Mouse (Mus musculus) erythroblast, embryonic 14.5 days (primary cell): ENCODE data around the gene Isx. TPM values are rescaled to one million over a fixed set of nuclear protein-coding genes. Genes with fewer than 3 reads are reported as not detected.

Experiments used
- H3K27me3 ChIP-seq: 2 replicates; pipeline ENCODE4 v1.6.1; 2012; ENCODE audit warnings: inconsistent platforms; ENCODE audit not compliant: control insufficient read depth
- H3K36me3 ChIP-seq: 2 replicates; pipeline ENCODE4 v1.6.1; 2012; ENCODE audit warnings: mild to moderate bottlenecking, inconsistent platforms; ENCODE audit not compliant: control insufficient read depth
- H3K4me1 ChIP-seq: 2 replicates; pipeline ENCODE4 v1.6.1; 2012; ENCODE audit warnings: inconsistent platforms; ENCODE audit not compliant: control insufficient read depth
- H3K4me3 ChIP-seq: replicated peaks from 2 replicates; pipeline ENCODE3; 2012; ENCODE audit warnings: moderate library complexity, mild to moderate bottlenecking, inconsistent platforms
- H3K9me3 ChIP-seq: 2 replicates; pipeline ENCODE4 v1.6.1; 2012; ENCODE audit warnings: low read length, inconsistent platforms, mixed read lengths; ENCODE audit not compliant: control insufficient read depth
- GATA1 ChIP-seq: IDR thresholded peaks from 2 replicates; pipeline ENCODE4 v1.6.1; 2012; ENCODE audit warnings: low read length, inconsistent platforms, mixed read lengths
- TAL1 ChIP-seq: IDR thresholded peaks from 3 replicates; pipeline ENCODE4 v1.6.1; 2012; ENCODE audit warnings: low read length, inconsistent platforms, mixed read lengths
- polyA plus RNA-seq: library from polyadenylated mRNA; stranded (reverse); fragments of >175 nt; gene quantifications from 2 replicates; pipeline ENCODE4 v1.2.3, GENCODE M21; 2012

Gene Isx
- polyA plus RNA-seq, result not detected in 2 replicates

DNA sequence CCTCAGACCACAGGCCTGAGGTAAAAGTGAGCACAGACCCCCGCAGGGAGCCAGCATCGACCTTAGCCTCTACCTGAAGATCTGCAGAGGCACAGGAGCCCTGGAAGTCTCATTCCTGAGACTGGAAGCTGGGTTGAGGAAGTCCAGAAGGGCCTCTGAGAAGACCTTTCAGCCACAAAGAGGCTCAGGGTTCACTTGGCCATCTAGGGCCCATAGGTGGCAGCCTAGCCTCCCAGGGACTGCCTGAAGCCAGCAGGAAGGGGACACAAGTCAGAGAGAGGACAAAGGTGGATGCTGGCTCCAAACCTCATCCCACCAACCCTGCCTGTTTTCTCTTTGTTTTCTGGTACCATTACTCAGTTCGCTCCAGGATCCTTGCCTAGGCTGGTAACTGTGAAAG is at the start of gene Isx:
Gene Isx (plus strand): TSS at position 234 of the 400 bp plus-strand sequence.
- TF ChIP-seq TAL1, result no peak
- TF ChIP-seq GATA1, result no peak
- Histone ChIP-seq H3K36me3 (no peaks in the 10 kb centered on the region), H3K9me3 (no peaks in the 10 kb centered on the region), H3K4me1 (no peaks in the 10 kb centered on the region), H3K4me3 (no peak within 1 kb of the TSS), H3K27me3 (no peaks in the 10 kb centered on the region)

DNA sequence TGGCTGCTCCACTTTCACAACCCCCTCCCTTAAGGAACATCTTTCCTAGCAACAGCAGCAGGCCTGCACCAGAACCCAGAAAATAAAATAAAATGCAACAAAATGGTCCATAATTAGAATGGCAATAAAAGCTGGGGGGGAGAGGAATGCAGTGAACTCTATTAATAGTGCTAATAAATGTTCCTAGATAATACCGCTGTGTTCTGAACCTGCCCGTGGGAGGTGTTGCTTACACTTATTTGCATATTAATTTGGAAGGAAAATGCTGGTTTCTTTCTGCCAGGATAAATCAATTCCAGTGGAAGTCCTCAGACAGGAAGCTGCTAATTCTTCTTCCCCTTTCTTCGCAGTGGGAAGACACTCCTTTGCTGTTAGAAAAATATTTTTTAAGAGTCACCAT is 45.3 kb upstream of the Isx start:
- no peaks in the 10 kb centered on the region for H3K36me3 ChIP-seq
- H3K4me3 ChIP-seq, result no peak overlapping the region
- H3K27me3 ChIP-seq, result no peaks in the 10 kb centered on the region
- H3K4me1 ChIP-seq, result no peaks in the 10 kb centered on the region
- TF ChIP-seq TAL1 (no peak), GATA1 (no peak)
- no peaks in the 10 kb centered on the region for H3K9me3 ChIP-seq

DNA sequence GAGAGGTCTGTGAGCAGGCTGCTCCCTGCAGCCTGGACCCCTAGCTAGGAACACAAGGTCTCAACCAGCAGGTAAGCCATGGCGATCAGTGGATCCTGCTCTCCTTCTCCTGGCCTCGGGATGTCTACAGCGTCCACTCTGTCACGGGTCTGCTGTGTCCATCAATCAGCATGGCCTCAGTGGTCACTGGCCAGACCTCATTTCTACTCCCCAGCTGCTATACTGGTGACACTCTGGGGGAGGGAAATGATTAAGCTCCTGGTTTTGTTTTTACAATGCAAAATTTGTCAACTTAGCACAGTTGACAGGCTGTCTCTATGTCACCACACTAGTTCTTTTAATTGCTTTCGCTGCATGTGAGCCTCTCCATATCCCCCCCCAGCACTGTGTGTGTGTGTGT is 41.7 kb upstream of the Isx start:
- H3K36me3 ChIP-seq, result no peaks in the 10 kb centered on the region
- no peaks in the 10 kb centered on the region for H3K4me1 ChIP-seq
- no peak overlapping the region for H3K4me3 ChIP-seq
- no peaks in the 10 kb centered on the region for H3K27me3 ChIP-seq
- TF ChIP-seq TAL1 (no peak), GATA1 (no peak)
- H3K9me3 ChIP-seq, result peaks cover 2% of the 10 kb centered on the region; the same call in 1 of the 2 replicates

DNA sequence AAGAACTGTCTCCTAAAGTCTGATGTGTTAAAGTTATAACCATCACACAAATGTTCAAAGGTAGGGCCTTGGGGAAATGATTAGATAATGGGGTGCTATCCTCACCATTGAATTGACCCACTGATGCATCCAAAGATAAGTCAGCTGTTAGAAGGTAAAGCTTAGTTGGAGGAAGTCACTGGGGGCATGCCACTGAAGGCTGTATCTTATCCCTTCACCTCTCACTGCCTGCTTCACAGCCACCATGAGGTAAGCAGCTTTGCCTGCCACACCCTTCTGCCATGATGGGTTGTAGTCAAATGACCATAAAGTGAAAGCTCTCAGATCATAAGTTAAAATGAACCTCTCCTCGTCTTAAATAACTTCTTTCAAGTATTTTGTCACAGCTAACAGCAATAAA is 38.7 kb upstream of the Isx start:
- Histone ChIP-seq H3K36me3 (no peaks in the 10 kb centered on the region), H3K27me3 (no peaks in the 10 kb centered on the region), H3K4me3 (no peak overlapping the region), H3K4me1 (no peaks in the 10 kb centered on the region), H3K9me3 (peaks cover 2% of the 10 kb centered on the region; the same call in 1 of the 2 replicates)
- TF ChIP-seq TAL1 (no peak), GATA1 (no peak)

DNA sequence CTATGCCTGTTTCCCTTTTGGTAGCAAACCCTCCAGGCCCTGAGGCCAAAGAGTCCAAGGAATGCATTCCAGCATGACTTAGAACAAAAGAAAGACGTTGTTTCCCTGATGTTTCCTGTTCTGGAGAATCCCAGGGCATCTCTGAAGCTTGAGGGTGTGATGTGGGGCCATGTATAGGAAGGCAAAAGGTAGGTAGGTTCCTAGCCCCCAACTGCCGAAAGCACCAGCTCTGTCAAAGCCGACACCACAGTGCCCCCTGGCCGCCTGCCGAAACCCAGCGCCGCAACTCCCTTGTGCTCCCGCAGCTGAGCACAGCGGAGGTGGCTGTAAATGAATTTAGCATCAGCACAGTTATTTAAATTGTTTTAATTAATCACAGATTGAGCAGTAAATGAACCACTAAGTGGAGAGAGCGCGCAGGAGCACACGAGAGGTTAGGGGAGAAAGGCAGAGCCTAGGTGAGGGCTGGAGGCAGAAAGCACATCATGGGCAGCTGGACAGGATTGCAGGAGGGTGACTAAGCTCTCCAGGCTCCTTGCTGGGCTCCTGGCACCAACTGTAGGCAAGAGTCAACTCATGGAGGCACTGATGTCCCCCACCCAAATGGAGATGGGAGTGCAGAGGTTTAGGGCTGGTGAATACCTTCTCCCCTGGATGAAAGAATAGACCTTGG is 25.5 kb upstream of the Isx start:
- TF ChIP-seq TAL1 (no peak), GATA1 (no peak)
- no peaks in the 10 kb centered on the region for H3K4me1 ChIP-seq

DNA sequence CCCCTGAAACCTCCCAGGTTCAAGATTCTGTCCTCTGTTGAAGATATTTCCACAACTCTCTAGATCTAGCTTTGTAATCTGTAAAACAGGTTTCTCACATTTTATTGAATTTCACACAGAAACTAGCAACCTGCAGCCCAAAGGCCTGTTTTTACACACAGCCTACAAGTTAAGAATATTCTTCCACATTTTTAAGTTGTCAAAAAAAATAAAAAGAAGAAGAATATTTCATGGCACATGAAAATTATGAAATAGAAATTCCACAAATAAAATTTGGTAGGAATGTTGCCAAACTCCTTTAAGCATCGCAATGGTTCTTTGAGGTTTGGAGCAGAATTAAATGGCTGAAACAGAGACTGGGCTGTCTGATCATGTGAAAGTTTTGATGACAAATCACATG is 24.3 kb upstream of the Isx start:
- Histone ChIP-seq H3K4me1 (no peaks in the 10 kb centered on the region), H3K4me3 (no peak overlapping the region), H3K27me3 (no peaks in the 10 kb centered on the region), H3K9me3 (no peaks in the 10 kb centered on the region), H3K36me3 (no peaks in the 10 kb centered on the region)
- TF ChIP-seq TAL1 (no peak), GATA1 (no peak)

More for the DNA sequence above, 25.5 kb upstream of the Isx start:
- Histone ChIP-seq H3K4me3 (no peak overlapping the region), H3K36me3 (no peaks in the 10 kb centered on the region), H3K27me3 (no peaks in the 10 kb centered on the region), H3K9me3 (no peaks in the 10 kb centered on the region)

DNA sequence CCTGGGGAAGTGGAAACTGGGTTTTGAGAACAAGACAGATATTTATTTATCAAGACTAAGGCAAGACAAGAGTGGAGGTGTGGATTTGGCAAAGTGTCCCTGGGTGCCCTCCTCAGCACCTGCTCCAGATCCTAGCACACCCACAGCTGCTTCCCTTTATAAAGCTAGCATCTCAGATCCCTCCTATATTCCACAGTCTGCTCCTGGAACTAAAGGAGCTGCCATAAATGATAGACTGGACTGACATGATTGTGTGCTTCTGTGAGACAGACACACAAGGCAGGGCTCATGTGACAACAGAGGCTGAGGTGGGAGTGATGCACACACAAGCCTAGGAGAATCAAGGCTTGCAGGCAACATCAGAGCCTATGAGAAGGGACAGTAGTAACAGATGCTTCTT is 22.0 kb upstream of the Isx start:
- H3K36me3 ChIP-seq, result no peaks in the 10 kb centered on the region
- H3K4me1 ChIP-seq, result no peaks in the 10 kb centered on the region
- H3K27me3 ChIP-seq, result no peaks in the 10 kb centered on the region
- H3K4me3 ChIP-seq, result no peak overlapping the region
- no peaks in the 10 kb centered on the region for H3K9me3 ChIP-seq
- TF ChIP-seq GATA1 (no peak), TAL1 (no peak)

DNA sequence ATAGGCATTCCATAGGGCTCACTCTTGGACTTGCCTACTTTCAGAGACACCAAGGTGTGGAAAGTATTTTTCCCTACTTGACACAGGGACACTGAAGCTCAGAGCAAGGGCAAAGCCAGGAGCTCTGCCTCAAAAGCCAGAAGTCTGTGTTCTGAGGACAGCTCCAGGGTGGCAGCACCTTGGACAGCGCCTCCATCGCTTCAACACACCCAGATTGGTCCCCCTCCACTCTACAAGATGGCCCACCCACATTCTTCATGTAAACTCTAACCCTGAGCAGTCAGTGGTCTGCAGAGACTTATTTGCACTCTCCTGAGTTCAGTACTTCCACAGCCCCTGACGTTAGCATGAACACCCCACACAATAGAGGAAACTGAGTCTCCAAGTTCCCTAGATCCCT is 21.1 kb upstream of the Isx start:
- H3K36me3 ChIP-seq, result no peaks in the 10 kb centered on the region
- H3K9me3 ChIP-seq, result no peaks in the 10 kb centered on the region
- TF ChIP-seq TAL1, result no peak
- no peak for TF ChIP-seq GATA1
- H3K4me3 ChIP-seq, result no peak overlapping the region
- H3K4me1 ChIP-seq, result no peaks in the 10 kb centered on the region
- no peaks in the 10 kb centered on the region for H3K27me3 ChIP-seq

DNA sequence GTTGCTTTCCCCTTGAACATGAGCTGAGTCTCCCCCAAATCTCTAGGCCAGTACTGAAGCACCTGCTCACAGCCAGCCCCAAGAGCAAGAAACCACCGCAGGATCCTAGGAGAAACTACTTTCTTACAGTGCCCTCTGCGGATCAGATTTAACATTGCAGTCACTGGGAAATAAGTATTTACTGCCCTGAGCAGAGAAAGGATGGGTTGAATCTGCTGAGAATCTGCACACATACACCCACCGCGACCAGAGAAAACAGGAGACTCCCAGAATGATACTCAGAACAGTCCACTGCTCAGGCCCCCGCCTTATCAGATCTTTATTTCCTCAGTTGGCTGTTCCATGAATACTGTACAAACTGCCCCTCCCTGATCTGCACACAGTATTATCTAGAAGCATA is 19.5 kb upstream of the Isx start:
- Histone ChIP-seq H3K4me1 (no peaks in the 10 kb centered on the region), H3K9me3 (no peaks in the 10 kb centered on the region), H3K4me3 (no peak overlapping the region), H3K36me3 (no peaks in the 10 kb centered on the region), H3K27me3 (no peaks in the 10 kb centered on the region)
- no peak for TF ChIP-seq GATA1
- TF ChIP-seq TAL1, result no peak

DNA sequence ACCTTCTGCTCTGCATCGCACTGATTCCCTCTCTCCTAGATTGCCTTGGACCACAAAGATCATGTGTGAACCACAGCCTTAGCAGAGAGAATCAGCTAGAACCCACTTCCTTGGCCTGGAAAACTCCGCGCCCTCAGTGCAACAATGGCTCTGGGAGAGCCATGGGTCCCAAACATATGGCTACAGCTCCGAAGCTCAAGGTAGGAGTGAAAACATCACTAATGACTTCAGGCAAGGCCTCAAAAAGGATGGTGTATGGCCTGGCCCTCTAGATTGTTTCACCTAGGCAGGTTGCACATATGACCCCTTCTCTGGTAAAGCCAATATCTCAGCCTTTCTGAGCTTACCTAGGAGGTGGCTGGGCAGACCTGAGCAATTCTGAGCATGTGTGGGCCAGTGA is 18.2 kb upstream of the Isx start:
- Histone ChIP-seq H3K27me3 (no peaks in the 10 kb centered on the region), H3K4me3 (no peak overlapping the region), H3K4me1 (no peaks in the 10 kb centered on the region), H3K9me3 (no peaks in the 10 kb centered on the region), H3K36me3 (no peaks in the 10 kb centered on the region)
- TF ChIP-seq GATA1 (no peak), TAL1 (no peak)
